Mouse (Mus musculus) spleen, adult 2 months (tissue): ENCODE results near the gene Tmem230. TPM values are rescaled to one million over a fixed set of nuclear protein-coding genes. Genes with fewer than 3 reads are reported as not detected.

Experiments
- DNase-seq, 2 experiments: peaks; one replicate each; pipeline versions ENCODE4 v3.0.0 to v3.0.0-alpha.2; 2012 to 2021; ENCODE audit warnings: low spot score in 2 of 2, low read depth in 1 of 2
- H3K27ac ChIP-seq: fragments of 200-500 bp; 2 replicates; pipeline ENCODE4 v1.5.1; 2012; ENCODE audit warnings: low read length, inconsistent platforms; ENCODE audit not compliant: insufficient read depth
- H3K27me3 ChIP-seq: fragments of 200-500 bp; 2 replicates; pipeline ENCODE4 v1.6.1; 2012; ENCODE audit warnings: mild to moderate bottlenecking, moderate library complexity, low read length, inconsistent platforms; ENCODE audit not compliant: control insufficient read depth, insufficient read depth
- H3K36me3 ChIP-seq: fragments of 200-500 bp; 2 replicates; pipeline ENCODE4 v1.6.1; 2012; ENCODE audit warnings: mild to moderate bottlenecking, low read length, inconsistent platforms; ENCODE audit not compliant: control insufficient read depth, insufficient read depth
- H3K4me1 ChIP-seq: fragments of 200-500 bp; 2 replicates; pipeline ENCODE4 v1.6.1; 2011; ENCODE audit warnings: inconsistent platforms; ENCODE audit not compliant: control insufficient read depth, insufficient read depth, insufficient read length
- H3K4me3 ChIP-seq: fragments of 200-500 bp; 2 replicates; pipeline ENCODE4 v1.5.1; 2011; ENCODE audit warnings: mild to moderate bottlenecking, inconsistent platforms; ENCODE audit not compliant: insufficient read depth, insufficient read length; ENCODE audit errors: extremely low read depth
- CTCF ChIP-seq: fragments of 200-500 bp; IDR thresholded peaks from 2 replicates; pipeline ENCODE4 v1.5.1; 2011; ENCODE audit warnings: mild to moderate bottlenecking, inconsistent platforms; ENCODE audit not compliant: insufficient read depth, insufficient read length, insufficient replicate concordance; ENCODE audit errors: extremely low read depth
- POLR2A ChIP-seq: fragments of 200-500 bp; IDR thresholded peaks from 2 replicates; pipeline ENCODE4 v1.6.1; 2011; ENCODE audit warnings: low read depth, low read length, inconsistent platforms
- WGBS: fragments of 180-500 bp; shearing (Covaris S2); methylation state at CpG from one replicate; pipeline ENCODE4 v1.1.7; 2018; 5-methylcytosine and 5-hydroxymethylcytosine counted together
- polyA plus RNA-seq: library from polyadenylated mRNA; depleted of rRNA; stranded (reverse); fragments of >200 nt; gene quantifications from 2 replicates; pipeline ENCODE4 v1.2.3, GENCODE M21; 2012

The Tmem230 gene
- polyA plus RNA-seq, 1 experiment = 40.7 TPM

- H3K27ac ChIP-seq = peak overlapping the region; percentile 3; the same call in 1 of the 2 replicates
- H3K4me3 ChIP-seq = no peak overlapping the region
- H3K4me1 ChIP-seq = peaks cover 37% of the 10 kb centered on the region; the same call in 1 of the 2 replicates
- no peak for DNase-seq
- WGBS = 29% methylated on average over 12 of the region's 12 CpGs
- TF ChIP-seq CTCF (no peak), POLR2A (no peak)
- no peaks in the 10 kb centered on the region for H3K27me3 ChIP-seq
- H3K36me3 ChIP-seq = peaks cover 2% of the 10 kb centered on the region; the same call in 1 of the 2 replicates
Measured at GRCm38 (mm10) chr2:132284492-132285139, 37.0 kb upstream of the Tmem230 start.

- no peak overlapping the region for H3K4me3 ChIP-seq
- H3K4me1 ChIP-seq = peaks cover 43% of the 10 kb centered on the region; the same call in 1 of the 2 replicates
- no peak for TF ChIP-seq CTCF
- TF ChIP-seq POLR2A = no peak
- no peak for DNase-seq
- H3K27ac ChIP-seq = no peak overlapping the region
- H3K27me3 ChIP-seq = no peaks in the 10 kb centered on the region
- peaks cover 2% of the 10 kb centered on the region; the same call in 1 of the 2 replicates for H3K36me3 ChIP-seq
- 44% methylated on average over 15 of the region's 15 CpGs for WGBS
Measured at GRCm38 (mm10) chr2:132283236-132284070, 35.8 kb upstream of the Tmem230 start.

DNA sequence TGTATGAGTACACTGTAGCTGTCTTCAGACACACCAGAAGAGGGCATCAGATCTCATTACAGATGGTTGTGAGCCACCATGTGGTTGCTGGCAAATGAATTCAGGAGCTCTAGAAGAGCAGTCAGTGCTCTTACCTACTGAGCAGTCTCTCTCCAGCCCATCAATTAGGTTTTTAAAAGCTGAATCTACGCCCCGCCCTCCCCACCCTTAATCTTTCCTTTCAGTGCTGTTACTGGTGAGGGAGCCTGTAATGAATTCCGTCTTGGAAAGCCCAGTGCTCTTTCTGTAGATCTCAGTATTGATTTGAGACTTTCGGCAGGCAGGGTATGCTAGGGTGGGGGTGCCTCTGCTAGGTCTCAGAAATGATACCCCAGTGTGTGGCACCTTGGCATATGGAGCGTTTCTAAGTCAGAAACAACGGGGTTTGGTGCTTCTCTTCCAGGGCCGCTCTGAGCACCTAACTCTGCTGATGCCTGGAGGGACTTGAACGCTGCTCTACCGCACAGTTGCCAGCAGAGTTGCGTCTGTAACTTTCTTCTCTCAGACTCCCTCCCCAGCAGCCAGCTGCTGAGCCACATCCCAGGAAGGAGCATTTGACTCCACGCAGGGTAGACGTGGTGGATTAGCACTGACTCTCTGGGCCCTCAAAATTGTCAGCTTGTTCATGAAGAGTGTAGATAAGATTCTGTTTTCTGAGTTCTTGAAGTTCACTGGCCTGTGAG lies 35.0 kb upstream of the Tmem230 start:
- H3K27me3 ChIP-seq = no peaks in the 10 kb centered on the region
- no peak overlapping the region for H3K4me3 ChIP-seq
- TF ChIP-seq CTCF (no peak), POLR2A (no peak)
- H3K27ac ChIP-seq = no peak overlapping the region
- 64% methylated on average over 12 of the region's 12 CpGs for WGBS
- peaks cover 2% of the 10 kb centered on the region; the same call in 1 of the 2 replicates for H3K36me3 ChIP-seq
- DNase-seq = no peak
- H3K4me1 ChIP-seq = peaks cover 44% of the 10 kb centered on the region; the same call in 1 of the 2 replicates

DNA sequence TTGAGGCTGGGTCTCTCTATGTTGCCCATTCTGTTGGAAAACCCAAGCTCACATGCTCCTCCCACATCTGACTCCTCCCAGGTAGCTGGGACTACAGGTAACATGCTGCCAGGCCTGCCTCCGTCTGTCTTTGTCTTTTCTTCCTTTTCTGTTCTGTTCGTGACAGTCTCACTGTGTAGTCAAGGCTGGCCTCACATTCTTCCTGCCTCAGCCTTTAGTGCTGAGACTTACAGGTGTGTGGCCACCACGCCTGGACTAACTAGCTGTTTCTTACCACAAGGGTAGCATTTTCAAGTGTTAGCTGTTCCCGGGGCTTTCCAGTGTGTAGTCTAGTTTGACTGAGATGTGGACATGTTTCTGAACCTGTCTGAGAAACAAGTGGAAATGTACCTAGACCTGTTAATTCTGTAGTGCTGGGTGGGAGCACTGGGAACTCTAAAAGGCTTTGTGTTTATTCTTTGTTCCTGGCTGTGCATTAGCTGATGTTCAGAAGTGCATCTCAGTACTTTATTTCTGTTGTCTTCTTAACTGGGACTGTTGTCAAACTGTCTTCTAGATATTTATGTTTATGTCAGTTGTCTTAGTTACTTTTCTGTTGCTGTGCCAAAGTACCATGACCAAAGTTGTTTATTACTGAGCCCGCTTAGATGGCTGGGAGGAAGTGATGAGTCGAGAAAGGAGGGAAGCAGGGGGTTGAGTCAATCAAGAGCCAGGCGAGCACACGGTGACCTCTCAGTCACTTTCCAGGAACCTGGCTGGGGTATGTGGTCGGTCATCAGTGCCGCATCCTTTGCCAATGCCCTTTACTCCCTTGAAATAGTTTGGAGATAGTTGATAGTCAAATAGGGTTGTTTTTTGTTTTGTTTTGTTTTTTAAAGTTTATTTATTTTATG lies 34.2 kb upstream of the Tmem230 start:
- Histone ChIP-seq H3K4me1 (peaks cover 44% of the 10 kb centered on the region; the same call in 1 of the 2 replicates), H3K4me3 (no peak overlapping the region), H3K27me3 (no peaks in the 10 kb centered on the region), H3K36me3 (peaks cover 2% of the 10 kb centered on the region; the same call in 1 of the 2 replicates), H3K27ac (peak overlapping the region; percentile 46)
- peak; percentile 14 to 56 for DNase-seq
- WGBS = 23% methylated on average over 10 of the region's 10 CpGs
- TF ChIP-seq POLR2A (no peak), CTCF (no peak)

DNA sequence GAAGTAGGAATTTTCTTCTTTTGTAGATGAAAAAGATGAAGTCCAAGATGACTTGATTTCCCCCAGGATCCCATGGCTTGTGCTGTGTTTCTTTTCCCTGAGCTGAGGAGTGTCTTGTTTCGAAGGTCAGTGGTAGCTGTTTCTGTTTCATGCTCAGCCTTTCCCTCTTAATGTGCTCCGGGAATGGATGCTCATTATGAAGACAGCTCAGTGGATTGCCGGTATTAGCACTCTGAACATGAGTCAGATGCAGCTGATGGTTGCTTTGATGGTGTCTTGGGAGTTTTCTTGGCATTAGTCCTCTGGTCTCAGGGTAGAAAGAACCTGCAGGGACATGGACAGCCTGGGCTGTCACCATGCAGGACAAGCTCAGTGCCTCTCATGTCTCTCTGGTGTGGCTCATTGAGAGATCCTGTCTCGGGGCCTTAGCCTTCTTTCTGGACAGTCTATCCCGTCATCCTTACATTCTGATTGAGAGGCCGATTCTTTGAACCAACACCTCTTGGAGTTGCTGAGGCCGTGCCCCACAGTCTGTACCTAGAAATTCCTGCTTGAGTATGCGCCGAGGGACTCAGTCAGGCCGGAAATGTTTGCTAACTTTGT lies 33.0 kb upstream of the Tmem230 start:
- no peak for TF ChIP-seq CTCF
- Histone ChIP-seq H3K4me1 (peaks cover 44% of the 10 kb centered on the region; the same call in 1 of the 2 replicates), H3K27ac (peak overlapping the region; percentile 16; the same call in 1 of the 2 replicates), H3K36me3 (peaks cover 2% of the 10 kb centered on the region; the same call in 1 of the 2 replicates), H3K4me3 (no peak overlapping the region), H3K27me3 (no peaks in the 10 kb centered on the region)
- 85% methylated on average over 10 of the region's 10 CpGs for WGBS
- no peak for DNase-seq
